Mouse (Mus musculus) B cell, adult 67 days (primary cell): ENCODE measurements around the gene Cdc123. TPM values are rescaled to one million over a fixed set of nuclear protein-coding genes. Genes with fewer than 3 reads are reported as not detected.

ENCODE experiments used
- total RNA-seq, 2 experiments: library from RNA; stranded (reverse); gene quantifications; 4 replicates each; pipeline ENCODE4 v1.2.4; 2023

Cdc123 gene
- 10 to 100 TPM; 98.8 to 99.5 TPM for total RNA-seq

DNA sequence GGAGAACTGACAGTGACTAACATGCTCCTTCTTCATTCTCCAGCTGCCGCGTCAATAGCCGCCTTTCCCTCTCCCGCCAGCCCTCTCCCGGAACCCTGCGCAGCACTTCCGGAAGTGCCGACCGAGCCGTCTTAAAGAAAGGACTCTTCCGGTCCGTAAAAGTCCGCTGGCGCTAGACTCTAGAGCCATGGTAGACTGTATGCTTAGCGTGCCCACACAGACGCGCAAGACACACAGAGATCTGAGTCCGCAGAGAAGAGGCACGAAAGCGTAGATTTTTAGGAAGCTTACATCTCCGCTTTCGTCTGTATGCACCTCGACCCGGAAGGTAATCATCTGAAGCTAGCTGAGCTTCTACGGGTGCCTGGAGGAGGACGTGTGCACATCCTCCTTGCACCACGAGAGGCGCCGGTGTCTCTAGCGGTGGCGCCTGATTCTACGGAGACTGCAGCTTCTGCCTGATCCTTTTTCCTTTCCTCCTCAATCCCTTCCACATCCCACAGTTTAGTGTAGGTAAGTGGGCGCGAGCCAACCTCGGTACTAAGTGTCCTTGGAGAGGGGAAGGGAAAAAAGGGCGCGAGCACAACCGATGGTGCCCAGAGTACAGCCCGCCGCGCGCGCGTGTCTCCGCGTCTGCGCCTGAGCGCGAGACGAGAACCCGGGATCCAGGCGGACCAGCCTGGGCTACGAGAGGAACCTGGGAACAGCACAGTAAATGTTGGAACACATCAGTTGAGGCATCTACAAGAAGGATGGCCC is at the start of gene Cdc123, which contains the start of gene Nudt5:
Gene Cdc123, minus strand, starts transcription at position 292 of the 759 bp plus-strand sequence.
Gene Nudt5, plus strand, starts transcription at position 147 of the 759 bp plus-strand sequence.

DNA sequence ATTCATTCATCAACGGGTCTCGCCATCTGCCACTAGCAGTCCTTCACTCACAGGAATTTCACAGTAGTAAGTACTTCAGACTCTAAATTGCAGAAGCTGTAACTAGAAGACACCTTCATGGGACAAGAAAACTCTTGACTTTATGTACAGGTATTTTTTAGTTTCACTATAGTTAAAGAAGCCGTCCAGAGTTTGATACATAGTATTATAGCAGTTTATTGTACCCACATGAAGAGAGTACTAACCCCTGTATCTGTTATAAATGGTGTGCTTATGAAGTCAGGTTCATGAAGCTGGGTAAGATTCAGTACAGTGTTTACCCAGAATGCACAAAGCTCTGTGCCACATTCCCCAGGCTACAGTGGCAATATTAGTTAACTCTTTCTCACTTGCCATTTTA is 17.9 kb upstream of the Cdc123 start, which contains the start of gene Gm13199:
Gene Gm13199, minus strand, starts transcription at position 101 of the 400 bp plus-strand sequence.

Other genes starting within 250 kb of the Cdc123 start
- 10 to 100 TPM; 49.3 to 60.7 TPM for gene Camk1d, start 130.6 kb downstream of the Cdc123 start, total RNA-seq
- gene Nudt5, start 145 bp downstream of the Cdc123 start, total RNA-seq: 10 to 100 TPM; 27.7 to 35.7 TPM
- 1 to 10 TPM; 3.7 to 5.0 TPM for gene Gm13199, start 17.8 kb upstream of the Cdc123 start, total RNA-seq
- 10 to 100 TPM; 32.5 to 45.0 TPM for gene Sec61a2, start 50.3 kb upstream of the Cdc123 start, total RNA-seq
- gene Dhtkd1, start 97.6 kb upstream of the Cdc123 start, total RNA-seq: 1 to 10 TPM in 1 of 2 experiments, under 1 TPM in 1; 0.59 to 1.9 TPM
- 10 to 100 TPM; 59.8 to 63.3 TPM for gene Upf2, start 106.3 kb upstream of the Cdc123 start, total RNA-seq